Mouse (Mus musculus) megakaryocyte, embryonic 14.5 days (primary cell): ENCODE measurements around the gene C1qc. TPM values are rescaled to one million over a fixed set of nuclear protein-coding genes. Genes with fewer than 3 reads are reported as not detected.

Experiments used
- H3K27me3 ChIP-seq: replicated peaks from 2 replicates; pipeline ENCODE3; 2012; ENCODE audit warnings: inconsistent platforms
- H3K36me3 ChIP-seq: replicated peaks from 2 replicates; pipeline ENCODE3; 2012; ENCODE audit warnings: low read length, inconsistent platforms, mixed read lengths
- H3K4me1 ChIP-seq: 2 replicates; pipeline ENCODE4 v1.6.1; 2012; ENCODE audit warnings: inconsistent platforms
- H3K4me3 ChIP-seq: replicated peaks from 2 replicates; pipeline ENCODE3; 2012; ENCODE audit warnings: moderate library complexity, mild to moderate bottlenecking, inconsistent platforms
- H3K9me3 ChIP-seq: 2 replicates; pipeline ENCODE4 v1.6.1; 2012; ENCODE audit warnings: inconsistent platforms
- FLI1 ChIP-seq: IDR thresholded peaks from 2 replicates; pipeline ENCODE4 v1.6.1; 2012; ENCODE audit warnings: low read length, inconsistent platforms, mixed read lengths
- GATA1 ChIP-seq: IDR thresholded peaks from 3 replicates; pipeline ENCODE4 v1.6.1; 2012; ENCODE audit warnings: mixed read lengths, low read length, inconsistent platforms, borderline replicate concordance
- polyA plus RNA-seq: library from polyadenylated mRNA; stranded (reverse); fragments of >175 nt; gene quantifications from 2 replicates; pipeline ENCODE4 v1.2.3, GENCODE M21; 2012; ENCODE audit warnings: low replicate concordance; ENCODE audit not compliant: insufficient read depth

The C1qc gene
- polyA plus RNA-seq, 1 experiment, result 357 TPM

DNA sequence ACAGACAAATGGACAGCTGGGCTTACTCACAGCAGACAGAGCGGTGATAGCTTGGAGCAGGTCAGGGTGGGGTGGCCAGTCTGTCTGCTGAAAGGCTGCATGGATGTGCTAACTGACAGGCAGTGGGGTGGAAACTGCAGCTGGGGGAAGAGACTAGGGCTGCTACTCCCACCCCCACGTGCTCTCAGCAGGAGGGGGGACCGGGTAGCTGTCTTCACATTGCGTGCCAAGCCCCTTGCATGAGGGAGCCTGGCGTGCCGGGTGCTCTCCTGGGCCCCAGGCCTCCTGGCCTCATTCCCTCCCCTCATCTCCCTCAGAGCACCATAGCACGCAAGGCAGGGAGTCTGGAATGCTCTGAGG, 24.3 kb upstream of the C1qc start:
- no peaks in the 10 kb centered on the region for H3K36me3 ChIP-seq
- TF ChIP-seq FLI1 (no peak), GATA1 (no peak)
- H3K9me3 ChIP-seq, result no peaks in the 10 kb centered on the region
- H3K4me3 ChIP-seq, result no peak overlapping the region
- H3K27me3 ChIP-seq, result peaks cover 52% of the 10 kb centered on the region
- no peaks in the 10 kb centered on the region for H3K4me1 ChIP-seq

DNA sequence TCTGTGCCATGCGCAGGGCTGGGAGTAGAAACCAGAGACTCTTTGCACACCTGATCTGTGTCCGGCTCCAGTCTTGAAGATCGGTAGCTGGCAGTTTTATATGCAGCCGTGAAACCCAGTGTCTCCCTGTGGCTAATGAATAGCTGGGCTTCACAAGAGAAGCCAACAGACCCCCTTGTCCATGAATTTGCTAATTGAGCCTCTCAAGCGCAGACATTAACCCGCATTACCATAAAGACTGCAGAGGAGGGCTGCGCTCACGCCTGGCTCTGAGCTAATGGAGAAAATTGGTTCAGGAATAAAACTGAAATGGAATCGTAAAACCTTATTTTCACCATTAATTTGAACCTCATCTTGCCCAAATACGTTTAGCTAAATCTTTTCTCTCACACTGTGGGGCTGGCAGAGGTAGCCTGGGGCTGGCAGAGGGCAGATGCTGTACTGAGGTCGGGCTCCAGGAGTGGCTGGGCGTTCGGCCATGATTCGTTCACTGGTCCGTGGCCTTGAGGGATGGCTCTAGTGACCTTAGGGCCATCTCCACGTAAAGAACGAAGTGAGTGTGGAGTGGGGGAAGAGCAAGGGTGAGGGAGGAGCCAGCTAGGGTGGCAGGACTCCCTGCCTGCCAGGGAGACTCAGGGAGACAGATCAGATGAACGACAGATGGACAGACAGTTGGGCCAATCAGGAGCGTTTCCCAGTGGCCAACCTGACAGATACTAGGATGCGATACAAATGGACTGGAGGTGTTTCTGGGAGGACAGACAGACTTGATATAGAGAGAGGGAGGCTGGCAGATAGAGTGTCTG, 23.7 kb upstream of the C1qc start:
- no peaks in the 10 kb centered on the region for H3K4me1 ChIP-seq
- H3K9me3 ChIP-seq, result no peaks in the 10 kb centered on the region
- peaks cover 55% of the 10 kb centered on the region for H3K27me3 ChIP-seq
- no peaks in the 10 kb centered on the region for H3K36me3 ChIP-seq
- TF ChIP-seq FLI1, result no peak
- no peak for TF ChIP-seq GATA1
- H3K4me3 ChIP-seq, result no peak overlapping the region

DNA sequence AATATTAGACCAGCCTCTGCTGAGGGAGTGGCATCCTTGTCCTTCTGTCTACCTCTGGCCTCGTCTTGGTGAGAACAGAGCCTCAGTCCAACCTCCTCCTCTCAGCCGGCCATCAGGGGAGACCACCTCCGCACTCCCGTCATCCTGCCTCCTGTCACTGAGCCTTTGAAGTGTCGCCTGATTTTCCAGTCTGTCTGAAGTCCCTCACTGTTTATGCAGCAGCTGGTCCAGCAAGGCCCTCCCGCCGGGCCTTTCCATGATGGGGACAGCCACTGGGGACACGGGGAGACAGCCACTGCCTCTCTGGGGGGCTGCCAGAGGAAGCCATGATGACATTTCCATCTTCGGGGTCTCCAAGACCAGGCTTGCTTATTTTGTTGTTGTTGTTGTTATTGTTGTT, 20.0 kb upstream of the C1qc start:
- no peak for TF ChIP-seq GATA1
- no peak for TF ChIP-seq FLI1
- Histone ChIP-seq H3K4me3 (no peak overlapping the region), H3K36me3 (no peaks in the 10 kb centered on the region), H3K27me3 (peaks cover 66% of the 10 kb centered on the region), H3K4me1 (no peaks in the 10 kb centered on the region), H3K9me3 (no peaks in the 10 kb centered on the region)

DNA sequence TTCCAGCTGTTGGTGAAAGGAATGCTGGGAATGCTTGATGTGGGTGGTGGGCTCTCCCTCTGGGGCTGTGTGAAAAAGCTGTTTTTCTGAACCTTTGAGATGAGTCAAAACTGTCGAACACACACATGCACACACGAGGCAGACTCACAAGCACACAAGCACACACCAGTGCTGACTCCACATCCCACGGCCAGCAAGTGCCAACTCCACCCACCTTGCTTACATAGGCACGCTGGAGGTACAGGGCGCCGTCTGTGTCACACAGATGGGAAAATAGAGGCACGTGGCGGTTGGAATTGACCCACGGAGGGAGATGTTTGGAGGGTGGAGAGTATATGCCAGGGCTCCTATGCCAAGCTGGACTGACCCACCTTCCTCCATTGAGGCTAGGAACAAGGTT, 18.9 kb upstream of the C1qc start:
- no peaks in the 10 kb centered on the region for H3K36me3 ChIP-seq
- no peak overlapping the region for H3K4me3 ChIP-seq
- no peaks in the 10 kb centered on the region for H3K9me3 ChIP-seq
- TF ChIP-seq GATA1 (no peak), FLI1 (no peak)
- H3K27me3 ChIP-seq, result peaks cover 64% of the 10 kb centered on the region
- no peaks in the 10 kb centered on the region for H3K4me1 ChIP-seq

DNA sequence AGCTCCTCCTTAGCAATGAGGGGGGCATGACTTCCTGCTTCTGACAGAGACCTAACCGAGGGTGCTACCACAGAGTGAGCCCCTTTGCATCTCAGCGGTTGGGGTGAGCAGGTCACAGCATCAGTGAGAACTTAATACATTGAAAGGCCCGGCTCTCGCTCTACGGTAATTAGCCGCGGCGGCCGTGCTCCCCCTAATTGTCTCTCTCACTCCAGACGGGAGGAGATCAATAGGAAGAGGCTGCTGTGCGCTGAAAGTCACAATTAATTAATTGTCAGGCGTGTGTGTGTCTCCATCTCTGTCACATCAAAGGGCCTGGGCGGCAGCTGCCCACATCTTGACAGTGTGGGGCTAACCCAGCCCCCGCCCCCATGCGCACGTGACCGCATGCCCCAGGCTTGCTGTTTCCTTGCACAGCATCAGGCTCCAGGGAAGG, 18.4 kb upstream of the C1qc start:
- no peak for TF ChIP-seq FLI1
- no peak for TF ChIP-seq GATA1
- Histone ChIP-seq H3K36me3 (no peaks in the 10 kb centered on the region), H3K4me1 (no peaks in the 10 kb centered on the region), H3K9me3 (no peaks in the 10 kb centered on the region), H3K4me3 (no peak overlapping the region), H3K27me3 (peaks cover 68% of the 10 kb centered on the region)

DNA sequence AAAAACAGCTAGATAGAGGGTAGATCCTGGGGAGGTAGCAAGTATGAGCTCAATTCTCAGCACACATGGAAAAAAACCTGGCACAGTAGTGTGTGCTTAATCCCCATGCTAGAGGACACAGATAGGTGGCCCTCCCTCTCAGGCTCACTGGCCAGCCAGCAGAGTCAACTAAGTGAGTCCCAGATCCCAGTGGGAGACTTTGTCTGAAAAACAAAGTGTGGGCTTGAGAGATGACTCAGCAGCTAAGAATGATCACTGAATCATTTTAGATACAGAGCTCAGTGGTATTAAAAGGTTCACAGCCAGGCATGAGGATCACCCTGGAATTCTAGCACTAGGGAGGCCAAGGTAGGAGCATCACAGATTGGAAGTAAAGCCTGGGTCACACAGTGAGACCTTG, 14.9 kb upstream of the C1qc start:
- no peak for TF ChIP-seq GATA1
- TF ChIP-seq FLI1, result no peak
- no peaks in the 10 kb centered on the region for H3K9me3 ChIP-seq
- H3K36me3 ChIP-seq, result no peaks in the 10 kb centered on the region
- peaks cover 72% of the 10 kb centered on the region for H3K27me3 ChIP-seq
- no peak overlapping the region for H3K4me3 ChIP-seq
- no peaks in the 10 kb centered on the region for H3K4me1 ChIP-seq

DNA sequence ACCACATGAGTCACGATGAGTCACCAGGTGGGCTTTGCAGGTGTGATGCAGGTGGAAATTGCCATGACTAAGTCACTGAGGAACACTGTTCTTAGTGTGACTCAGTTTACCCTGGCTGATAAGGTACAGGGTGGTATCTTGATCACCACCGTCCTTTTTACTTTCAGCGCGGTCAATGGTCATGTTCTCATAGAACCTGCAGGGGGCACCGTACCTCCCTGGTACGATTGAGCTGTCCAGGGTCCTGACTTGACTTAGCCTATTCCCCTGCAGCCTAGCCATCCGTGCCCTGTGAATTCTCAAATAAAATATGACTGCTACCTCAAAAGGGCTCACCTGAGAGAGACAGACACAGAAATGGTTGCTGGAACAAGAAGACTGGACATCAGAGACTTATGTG, 14.2 kb upstream of the C1qc start:
- TF ChIP-seq GATA1, result no peak
- Histone ChIP-seq H3K9me3 (no peaks in the 10 kb centered on the region), H3K36me3 (no peaks in the 10 kb centered on the region), H3K27me3 (peaks cover 70% of the 10 kb centered on the region), H3K4me1 (no peaks in the 10 kb centered on the region), H3K4me3 (no peak overlapping the region)

DNA sequence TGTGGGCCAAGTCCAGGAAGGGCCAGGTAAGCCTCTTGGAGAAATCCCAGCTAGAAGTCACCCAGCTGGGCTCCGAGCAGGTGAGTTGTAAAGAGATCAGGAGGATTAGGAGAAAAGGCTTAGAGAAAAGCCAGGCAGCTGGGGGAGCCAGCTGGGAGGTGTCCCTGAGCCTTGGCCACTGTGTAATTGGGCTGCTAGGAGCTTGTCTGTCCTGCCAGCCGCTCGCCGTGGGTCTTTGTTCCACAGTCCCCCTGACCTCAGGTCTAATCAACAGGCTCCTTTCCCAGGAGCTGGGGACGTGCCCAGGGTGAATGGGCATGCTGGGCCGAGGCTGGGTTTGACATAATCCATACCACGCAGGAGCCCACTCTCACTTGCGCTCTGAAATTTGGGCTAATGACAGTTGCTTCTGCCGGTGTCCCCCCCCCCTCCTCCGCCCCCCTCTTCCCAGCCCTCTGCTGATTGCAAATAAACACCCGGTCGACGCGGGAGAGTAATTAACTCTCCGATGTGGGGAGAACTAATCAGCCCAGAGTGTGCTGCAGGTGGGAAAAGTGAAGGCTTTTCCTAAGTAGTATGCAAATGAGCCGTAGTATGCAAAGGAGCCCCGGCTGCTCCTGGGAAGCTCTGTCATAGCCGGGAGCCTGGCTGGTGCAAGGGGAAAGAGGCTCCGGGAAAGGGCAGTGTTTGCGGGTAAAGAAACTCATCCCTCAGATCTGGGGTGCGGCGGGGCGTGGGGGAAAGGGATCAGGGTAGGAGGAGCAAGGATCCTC, 12.1 kb upstream of the C1qc start:
- TF ChIP-seq FLI1, result no peak
- TF ChIP-seq GATA1, result no peak
- H3K36me3 ChIP-seq, result no peaks in the 10 kb centered on the region
- no peaks in the 10 kb centered on the region for H3K9me3 ChIP-seq
- no peak overlapping the region for H3K4me3 ChIP-seq
- no peaks in the 10 kb centered on the region for H3K4me1 ChIP-seq
- peaks cover 58% of the 10 kb centered on the region for H3K27me3 ChIP-seq

DNA sequence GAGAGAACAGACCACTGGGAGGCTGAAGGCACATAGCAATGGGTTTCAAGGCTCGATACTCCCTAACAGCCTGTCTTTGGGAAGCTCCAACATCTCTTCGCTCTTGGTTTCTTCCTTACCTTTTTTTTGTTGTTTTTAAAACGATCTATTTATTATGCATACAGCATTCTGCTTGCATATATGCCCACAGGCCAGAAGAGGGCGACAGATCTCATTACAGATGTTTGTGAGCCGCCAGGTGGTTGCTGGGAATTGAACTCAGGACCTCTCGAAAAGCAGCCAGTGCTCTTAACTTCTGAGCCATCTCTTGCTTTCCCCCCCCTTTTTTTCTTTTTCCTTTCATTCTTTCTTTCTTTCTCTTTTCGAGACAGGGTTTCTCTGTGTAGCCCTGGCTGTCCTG, 6.3 kb upstream of the C1qc start:
- Histone ChIP-seq H3K36me3 (no peaks in the 10 kb centered on the region), H3K9me3 (no peaks in the 10 kb centered on the region), H3K4me3 (no peak overlapping the region), H3K4me1 (peaks cover 16% of the 10 kb centered on the region), H3K27me3 (peaks cover 67% of the 10 kb centered on the region)
- TF ChIP-seq GATA1, result no peak

DNA sequence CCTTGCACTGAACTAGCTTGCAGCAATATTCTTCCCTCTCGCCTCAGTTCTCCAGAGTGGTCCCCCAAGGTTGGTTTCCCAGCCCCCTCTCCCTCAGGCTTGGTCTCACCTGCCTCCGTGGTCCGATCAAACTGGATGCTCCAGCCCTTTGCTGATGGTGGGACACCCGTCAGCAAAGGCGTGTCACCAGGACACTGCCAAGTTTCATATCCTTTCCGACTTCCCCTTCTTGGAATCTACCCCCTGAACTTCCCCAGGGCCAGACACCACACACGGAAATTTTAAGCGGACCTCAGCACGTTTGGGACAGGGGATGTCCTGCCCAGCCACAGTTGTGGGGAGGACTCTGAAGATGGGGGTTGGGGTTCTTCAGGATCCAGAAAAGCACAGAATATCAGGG, 5.8 kb upstream of the C1qc start, which contains the start of gene C1qa:
C1qa (minus strand) TSS at position 167 of the 400 bp plus-strand sequence.
- Histone ChIP-seq H3K36me3 (no peaks in the 10 kb centered on the region), H3K27me3 (peaks cover 67% of the 10 kb centered on the region), H3K4me1 (peaks cover 21% of the 10 kb centered on the region), H3K9me3 (no peaks in the 10 kb centered on the region), H3K4me3 (no peak within 1 kb of the TSS)
- TF ChIP-seq GATA1 (no peak), FLI1 (no peak)
